Mouse (Mus musculus) intestine, postnatal 0 days (tissue): Measurements from ENCODE around the gene Phf5a. TPM values are rescaled to one million over a fixed set of nuclear protein-coding genes. Genes with fewer than 3 reads are reported as not detected.

Experiments used
- ATAC-seq: fragments of 200-750 bp; cut with Nextera tagmentation; 2 replicates; pipeline ENCODE4 v1.8.0; 2017; ENCODE audit warnings: mild to moderate bottlenecking, moderate TSS enrichment, moderate library complexity
- H3K27ac ChIP-seq: fragments of 300-500 bp; sonication (generic); 2 replicates; pipeline ENCODE4 v1.5.1; 2014; ENCODE audit warnings: mild to moderate bottlenecking, low read depth, low read length, moderate library complexity
- H3K27me3 ChIP-seq: fragments of 300-500 bp; sonication (generic); replicated peaks from 2 replicates; pipeline ENCODE4 v1.6.1; 2014; ENCODE audit warnings: low read length, mixed read lengths; ENCODE audit not compliant: control insufficient read depth, insufficient read depth
- H3K36me3 ChIP-seq: fragments of 300-500 bp; sonication (generic); 2 replicates; pipeline ENCODE4 v1.6.1; 2014; ENCODE audit warnings: mild to moderate bottlenecking, moderate library complexity; ENCODE audit not compliant: control insufficient read depth, insufficient read depth
- H3K4me1 ChIP-seq: fragments of 300-500 bp; sonication (generic); replicated peaks from 2 replicates; pipeline ENCODE4 v1.6.1; 2014; ENCODE audit warnings: antibody characterized with exemption, low read length, mixed read lengths; ENCODE audit not compliant: control insufficient read depth, insufficient read depth
- H3K4me2 ChIP-seq: fragments of 300-500 bp; sonication (generic); replicated peaks from 2 replicates; pipeline ENCODE4 v1.6.1; 2014; ENCODE audit warnings: low read depth, mild to moderate bottlenecking, moderate library complexity
- H3K4me3 ChIP-seq: fragments of 300-500 bp; sonication (generic); 2 replicates; pipeline ENCODE4 v1.5.1; 2014; ENCODE audit warnings: low read depth, low read length
- H3K9ac ChIP-seq: fragments of 300-500 bp; sonication (generic); 2 replicates; pipeline ENCODE4 v1.6.1; 2014; ENCODE audit warnings: mild to moderate bottlenecking, low read depth, low read length
- H3K9me3 ChIP-seq: fragments of 300-500 bp; sonication (generic); 2 replicates; pipeline ENCODE4 v1.6.1; 2016; ENCODE audit warnings: mixed run types; ENCODE audit not compliant: control insufficient read depth
- CTCF ChIP-seq: sonication (generic); IDR thresholded peaks from 2 replicates; pipeline ENCODE4 v1.5.1; 2016; ENCODE audit warnings: low read depth, mild to moderate bottlenecking, control low read depth, antibody characterized with exemption, moderate library complexity
- WGBS: fragments of 180-500 bp; shearing (Covaris S2); extraction: QIAGEN DNeasy Blood & Tissue Kit; methylation state at CpG from one replicate; pipeline ENCODE4 v1.1.7; 2014; 5-methylcytosine and 5-hydroxymethylcytosine counted together
- polyA plus RNA-seq: library from polyadenylated mRNA; unstranded; fragments of >200 nt; fragmentation: Nextera tagmentation; extraction: Ambion mirVana; gene quantifications from 2 replicates; pipeline ENCODE4 v1.2.1, GENCODE M21; 2015

The Phf5a gene
- polyA plus RNA-seq, 1 experiment from 2014 or later = 79.2 TPM

GRCm38 (mm10) chr15:81869985-81870384 is 1.7 kb downstream of the Phf5a start:
- 94% methylated on average over 5 of the region's 5 CpGs for WGBS
- TF ChIP-seq CTCF = no peak

GRCm38 (mm10) chr15:81864238-81864637 is 7.5 kb downstream of the Phf5a start:
- Histone ChIP-seq H3K9ac (no peak overlapping the region), H3K36me3 (peaks cover 53% of the 10 kb centered on the region), H3K27me3 (no peaks in the 10 kb centered on the region), H3K4me3 (no peak overlapping the region), H3K4me2 (no peak overlapping the region), H3K27ac (no peak overlapping the region), H3K4me1 (no peaks in the 10 kb centered on the region), H3K9me3 (no peaks in the 10 kb centered on the region)
- no peak for ATAC-seq
- 86% methylated on average over 7 of the region's 7 CpGs for WGBS
- TF ChIP-seq CTCF = no peak

More at GRCm38 (mm10) chr15:81869985-81870384, 1.7 kb downstream of the Phf5a start:
- ATAC-seq = no peak
- peaks cover 54% of the 10 kb centered on the region for H3K36me3 ChIP-seq
- no peak overlapping the region for H3K9ac ChIP-seq
- no peak overlapping the region for H3K4me3 ChIP-seq
- 0 out of 2 replicates have a peak, but pooled peaks cover 8% of the 10 kb centered on the region for H3K4me1 ChIP-seq
- H3K27me3 ChIP-seq = no peaks in the 10 kb centered on the region
- H3K9me3 ChIP-seq = no peaks in the 10 kb centered on the region
- H3K4me2 ChIP-seq = no peak overlapping the region
- no peak overlapping the region for H3K27ac ChIP-seq

GRCm38 (mm10) chr15:81860471-81861135 is 11.1 kb downstream of the Phf5a start:
- WGBS = 24% methylated on average over 8 of the region's 8 CpGs
- H3K4me3 ChIP-seq = peak overlapping the region; percentile 84; the same call in 1 of the 2 replicates
- no peaks in the 10 kb centered on the region for H3K4me1 ChIP-seq
- H3K9ac ChIP-seq = no peak overlapping the region
- peak overlapping the region; percentile 65 for H3K4me2 ChIP-seq
- peak overlapping the region; percentile 55; the same call in 1 of the 2 replicates for H3K27ac ChIP-seq
- no peaks in the 10 kb centered on the region for H3K9me3 ChIP-seq
- H3K27me3 ChIP-seq = no peaks in the 10 kb centered on the region
- peaks cover 17% of the 10 kb centered on the region for H3K36me3 ChIP-seq
- ATAC-seq = no peak
- TF ChIP-seq CTCF = no peak

DNA sequence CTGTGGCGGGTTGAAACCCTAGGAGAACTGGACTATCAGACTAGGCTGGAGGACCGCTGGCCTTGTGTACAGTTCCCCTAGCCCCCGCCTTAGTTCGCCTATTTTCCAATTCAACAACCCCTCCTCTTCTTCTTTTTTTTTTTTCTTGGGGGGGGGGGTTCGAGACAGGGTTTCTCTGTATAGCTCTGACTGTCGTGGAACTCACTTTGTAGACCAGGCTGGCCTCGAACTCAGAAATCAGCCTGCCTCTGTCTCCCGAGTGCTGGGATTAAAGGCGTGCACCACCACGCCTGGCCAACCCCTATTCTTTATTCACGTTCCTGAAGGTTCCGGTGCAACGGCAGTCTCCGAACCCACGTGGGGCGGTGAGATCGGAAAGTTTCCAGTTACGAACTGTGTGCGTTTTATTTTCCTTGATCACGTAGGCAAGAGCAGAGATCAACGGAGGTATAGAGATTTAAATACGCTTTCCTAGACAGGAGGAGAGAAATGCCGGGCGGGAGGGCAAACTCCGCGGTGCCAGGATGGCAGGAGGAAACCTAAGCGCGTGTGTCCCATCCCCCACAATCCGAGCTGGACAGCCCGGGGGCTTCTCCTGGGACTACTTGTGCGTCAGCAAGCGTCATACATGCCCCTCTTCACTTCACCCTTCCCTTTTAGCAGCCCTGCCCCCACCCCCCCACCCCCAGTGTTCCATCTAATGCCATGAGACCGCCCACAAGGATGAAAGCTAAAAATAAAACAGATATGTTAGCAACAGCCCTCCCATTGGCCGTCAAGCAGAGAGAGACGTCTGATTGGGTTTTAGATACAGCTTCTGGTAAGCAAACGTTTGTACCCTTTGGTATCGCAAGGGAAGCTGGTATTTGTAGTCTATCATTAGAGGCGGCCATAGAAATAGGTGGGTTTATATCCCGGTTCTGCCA is 12.1 kb downstream of the Phf5a start:
- peak overlapping the region; percentile 84 for H3K4me3 ChIP-seq
- peak; percentile 65 for ATAC-seq
- 0 out of 2 replicates have a peak, but pooled peaks cover 4% of the 10 kb centered on the region for H3K4me1 ChIP-seq
- peaks cover 11% of the 10 kb centered on the region; the same call in 1 of the 2 replicates for H3K36me3 ChIP-seq
- H3K4me2 ChIP-seq = peak overlapping the region; percentile 65
- H3K9ac ChIP-seq = peak overlapping the region; percentile 82
- H3K27ac ChIP-seq = peak overlapping the region; percentile 92
- TF ChIP-seq CTCF = no peak
- WGBS = 1% methylated on average over 39 of the region's 39 CpGs
- no peaks in the 10 kb centered on the region for H3K9me3 ChIP-seq
- H3K27me3 ChIP-seq = no peaks in the 10 kb centered on the region

DNA sequence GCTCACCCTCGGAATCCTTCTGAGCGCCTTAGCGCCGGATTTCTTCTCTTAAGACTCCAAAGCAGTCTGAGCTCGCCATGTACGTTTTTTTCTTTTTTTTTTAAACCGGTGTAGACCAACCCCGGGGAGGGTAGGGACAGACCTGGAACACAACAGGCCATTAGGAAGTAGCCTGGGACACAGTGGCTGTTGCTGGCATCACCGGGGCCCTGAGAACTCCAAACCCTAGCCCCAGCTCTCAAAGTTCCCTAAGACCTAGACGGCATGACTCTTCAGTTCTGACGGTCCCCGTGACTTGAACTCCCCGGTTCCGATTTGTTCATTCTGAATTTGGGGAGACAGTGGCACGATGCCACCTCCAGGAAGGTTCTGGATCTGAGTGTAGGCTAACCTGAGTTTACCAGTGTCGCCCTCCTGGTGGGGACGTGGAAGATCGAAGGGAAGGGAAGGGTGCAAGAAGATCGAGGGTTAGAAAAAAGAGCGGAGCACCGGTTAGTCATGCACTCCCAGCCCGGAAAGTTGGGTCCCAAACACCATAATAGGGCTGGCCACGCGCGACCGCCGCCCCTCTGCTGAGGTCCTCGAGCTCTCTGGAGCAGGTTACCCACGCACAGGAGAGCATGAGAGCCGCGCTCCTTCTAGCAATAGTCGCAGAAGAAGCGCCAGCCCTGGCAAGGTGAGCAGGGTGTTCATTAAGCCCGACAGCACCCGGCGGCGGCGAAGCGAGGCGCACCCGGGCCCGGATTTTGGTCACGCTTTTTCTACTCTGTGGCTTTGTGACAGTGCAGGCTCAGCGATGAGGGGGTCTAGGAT is 13.0 kb downstream of the Phf5a start, which contains the start of gene Tob2:
Gene Tob2 (minus strand): TSS at position 280 of the 813 bp plus-strand sequence.
- Histone ChIP-seq H3K27ac (peak within 1 kb of the TSS; percentile 92), H3K4me3 (peak within 1 kb of the TSS; percentile 84), H3K27me3 (no peaks in the 10 kb centered on the region), H3K9ac (peak within 1 kb of the TSS; percentile 82), H3K9me3 (no peaks in the 10 kb centered on the region), H3K4me1 (0 out of 2 replicates have a peak, but pooled peaks cover 4% of the 10 kb centered on the region), H3K4me2 (peak within 1 kb of the TSS; percentile 65), H3K36me3 (peaks cover 2% of the 10 kb centered on the region; the same call in 1 of the 2 replicates)
- peak; percentile 35; the same call in 1 of the 2 replicates for TF ChIP-seq CTCF
- WGBS = under 1% methylated on average over 44 of the region's 44 CpGs
- ATAC-seq = peak; percentile 6
